Mouse (Mus musculus) neural tube, embryonic 12.5 days (tissue): ENCODE results near the gene Ube2m. TPM values are rescaled to one million over a fixed set of nuclear protein-coding genes. Genes with fewer than 3 reads are reported as not detected.

Experiments
- ATAC-seq: fragments of 200-750 bp; cut with Nextera tagmentation; 2 replicates; pipeline ENCODE4 v1.8.0; 2017; ENCODE audit warnings: low read depth, mild to moderate bottlenecking, moderate TSS enrichment, moderate library complexity; ENCODE audit not compliant: low FRiP score
- H3K27ac ChIP-seq: fragments of 300-500 bp; sonication (generic); 2 replicates; pipeline ENCODE4 v1.5.1; 2016
- H3K27me3 ChIP-seq: fragments of 300-500 bp; sonication (generic); replicated peaks from 2 replicates; pipeline ENCODE4 v1.6.1; 2016; ENCODE audit warnings: mild to moderate bottlenecking
- H3K36me3 ChIP-seq: fragments of 300-500 bp; sonication (generic); 2 replicates; pipeline ENCODE4 v1.6.1; 2016; ENCODE audit warnings: mild to moderate bottlenecking
- H3K4me1 ChIP-seq: fragments of 300-500 bp; sonication (generic); 2 replicates; pipeline ENCODE4 v1.6.1; 2016
- H3K4me2 ChIP-seq: fragments of 300-500 bp; sonication (generic); replicated peaks from 2 replicates; pipeline ENCODE4 v1.6.1; 2016; ENCODE audit warnings: mild to moderate bottlenecking
- H3K4me3 ChIP-seq: fragments of 300-500 bp; sonication (generic); 2 replicates; pipeline ENCODE4 v1.5.1; 2016
- H3K9ac ChIP-seq: fragments of 300-500 bp; sonication (generic); 2 replicates; pipeline ENCODE4 v1.6.1; 2016; ENCODE audit warnings: mild to moderate bottlenecking
- H3K9me3 ChIP-seq: fragments of 300-500 bp; sonication (generic); 2 replicates; pipeline ENCODE4 v1.6.1; 2016; ENCODE audit warnings: mild to moderate bottlenecking
- WGBS: fragments of 180-500 bp; shearing (Covaris S2); methylation state at CpG from one replicate; pipeline ENCODE4 v1.1.7; 2016; 5-methylcytosine and 5-hydroxymethylcytosine counted together
- polyA plus RNA-seq: library from polyadenylated mRNA; unstranded; fragments of >200 nt; fragmentation: Nextera tagmentation; extraction: Ambion mirVana; gene quantifications from 2 replicates; pipeline ENCODE4 v1.2.1, GENCODE M21; 2016

The Ube2m gene
- polyA plus RNA-seq, 1 experiment from 2014 or later = 215 TPM

- Histone ChIP-seq H3K9me3 (no peaks in the 10 kb centered on the region), H3K9ac (peak within 1 kb of the TSS; percentile 81), H3K4me1 (peaks cover 28% of the 10 kb centered on the region), H3K27ac (peak within 1 kb of the TSS; percentile 69), H3K36me3 (peaks cover 25% of the 10 kb centered on the region), H3K4me3 (peak within 1 kb of the TSS; percentile 51), H3K4me2 (peak within 1 kb of the TSS; percentile 76), H3K27me3 (peaks cover 11% of the 10 kb centered on the region)
- no peak for ATAC-seq
- WGBS = 6% methylated on average over 26 of the region's 26 CpGs
Observed at GRCm38 (mm10) chr7:13010005-13010908, 27.8 kb downstream of the Ube2m start, which contains the start of gene Zbtb45. TSS of gene Zbtb45 (minus strand) at chr7:13010034.

- H3K36me3 ChIP-seq = peaks cover 32% of the 10 kb centered on the region
- H3K4me3 ChIP-seq = peak overlapping the region; percentile 51
- peak overlapping the region; percentile 76 for H3K4me2 ChIP-seq
- peaks cover 28% of the 10 kb centered on the region for H3K4me1 ChIP-seq
- peaks cover 11% of the 10 kb centered on the region for H3K27me3 ChIP-seq
- no peaks in the 10 kb centered on the region for H3K9me3 ChIP-seq
- peak overlapping the region; percentile 81 for H3K9ac ChIP-seq
- ATAC-seq = peak; percentile 90
- H3K27ac ChIP-seq = peak overlapping the region; percentile 69
- WGBS = under 1% methylated on average over 42 of the region's 42 CpGs
Observed at GRCm38 (mm10) chr7:13009143-13010004, 28.7 kb downstream of the Ube2m start.

GRCm38 (mm10) chr7:13007341-13008092, 30.6 kb downstream of the Ube2m start:
- Histone ChIP-seq H3K4me1 (peaks cover 28% of the 10 kb centered on the region), H3K9ac (peak overlapping the region; percentile 40), H3K36me3 (peaks cover 32% of the 10 kb centered on the region), H3K4me2 (peak overlapping the region; percentile 76), H3K9me3 (no peaks in the 10 kb centered on the region), H3K27ac (no peak overlapping the region), H3K4me3 (peak overlapping the region; percentile 9), H3K27me3 (peaks cover 11% of the 10 kb centered on the region)
- WGBS = 31% methylated on average over 57 of the region's 57 CpGs
- no peak for ATAC-seq

GRCm38 (mm10) chr7:13006531-13006930, 31.5 kb downstream of the Ube2m start:
- Histone ChIP-seq H3K36me3 (peaks cover 32% of the 10 kb centered on the region), H3K4me2 (no peak overlapping the region), H3K9ac (no peak overlapping the region), H3K27ac (no peak overlapping the region), H3K27me3 (peaks cover 11% of the 10 kb centered on the region), H3K4me3 (no peak overlapping the region), H3K9me3 (no peaks in the 10 kb centered on the region), H3K4me1 (peaks cover 28% of the 10 kb centered on the region)
- ATAC-seq = no peak
- WGBS = 82% methylated on average over 10 of the region's 10 CpGs

GRCm38 (mm10) chr7:13006011-13006410, 32.1 kb downstream of the Ube2m start:
- 90% methylated on average over 17 of the region's 17 CpGs for WGBS
- Histone ChIP-seq H3K9me3 (no peaks in the 10 kb centered on the region), H3K27me3 (peaks cover 11% of the 10 kb centered on the region), H3K4me1 (peaks cover 28% of the 10 kb centered on the region), H3K36me3 (peaks cover 32% of the 10 kb centered on the region), H3K9ac (no peak overlapping the region), H3K27ac (no peak overlapping the region), H3K4me3 (no peak overlapping the region), H3K4me2 (no peak overlapping the region)
- no peak for ATAC-seq

GRCm38 (mm10) chr7:13003380-13003779, 34.7 kb downstream of the Ube2m start:
- Histone ChIP-seq H3K9me3 (no peaks in the 10 kb centered on the region), H3K4me1 (peaks cover 14% of the 10 kb centered on the region; the same call in 1 of the 2 replicates), H3K27me3 (peaks cover 11% of the 10 kb centered on the region), H3K9ac (no peak overlapping the region), H3K4me2 (no peak overlapping the region), H3K27ac (no peak overlapping the region), H3K4me3 (no peak overlapping the region), H3K36me3 (peaks cover 32% of the 10 kb centered on the region)
- 83% methylated on average over 5 of the region's 5 CpGs for WGBS
- ATAC-seq = no peak

- Histone ChIP-seq H3K4me1 (no peaks in the 10 kb centered on the region), H3K36me3 (peaks cover 18% of the 10 kb centered on the region), H3K27me3 (no peaks in the 10 kb centered on the region), H3K4me2 (no peak overlapping the region), H3K9me3 (no peaks in the 10 kb centered on the region), H3K9ac (no peak overlapping the region), H3K4me3 (no peak overlapping the region), H3K27ac (no peak overlapping the region)
- WGBS = 78% methylated on average over 1 of the region's 1 CpGs
- ATAC-seq = no peak
Observed at GRCm38 (mm10) chr7:13001584-13001983, 36.5 kb downstream of the Ube2m start.

- no peak within 1 kb of the TSS for H3K4me2 ChIP-seq
- 84% methylated on average over 3 of the region's 3 CpGs for WGBS
- H3K4me1 ChIP-seq = no peaks in the 10 kb centered on the region
- no peak within 1 kb of the TSS for H3K4me3 ChIP-seq
- no peak within 1 kb of the TSS for H3K27ac ChIP-seq
- no peak for ATAC-seq
- H3K36me3 ChIP-seq = no peaks in the 10 kb centered on the region
- H3K9ac ChIP-seq = no peak within 1 kb of the TSS
- no peaks in the 10 kb centered on the region for H3K9me3 ChIP-seq
- H3K27me3 ChIP-seq = no peaks in the 10 kb centered on the region
Observed at GRCm38 (mm10) chr7:12998851-12999250, 39.2 kb downstream of the Ube2m start, which contains the start of gene Trim28. TSS of gene Trim28 (plus strand) at chr7:12999114.

- no peak within 1 kb of the TSS for H3K9ac ChIP-seq
- no peak within 1 kb of the TSS for H3K4me3 ChIP-seq
- H3K9me3 ChIP-seq = no peaks in the 10 kb centered on the region
- no peaks in the 10 kb centered on the region for H3K36me3 ChIP-seq
- no peak for ATAC-seq
- H3K4me2 ChIP-seq = no peak within 1 kb of the TSS
- H3K27ac ChIP-seq = no peak within 1 kb of the TSS
- H3K4me1 ChIP-seq = no peaks in the 10 kb centered on the region
- H3K27me3 ChIP-seq = no peaks in the 10 kb centered on the region
- WGBS = 79% methylated on average over 5 of the region's 5 CpGs
Observed at GRCm38 (mm10) chr7:12998053-12998452, 40.0 kb downstream of the Ube2m start, which contains the start of gene Slc27a5. TSS of gene Slc27a5 (minus strand) at chr7:12998192.

- H3K27me3 ChIP-seq = no peaks in the 10 kb centered on the region
- H3K4me1 ChIP-seq = no peaks in the 10 kb centered on the region
- H3K9ac ChIP-seq = no peak overlapping the region
- H3K9me3 ChIP-seq = no peaks in the 10 kb centered on the region
- no peak for ATAC-seq
- no peak overlapping the region for H3K27ac ChIP-seq
- no peak overlapping the region for H3K4me3 ChIP-seq
- no peaks in the 10 kb centered on the region for H3K36me3 ChIP-seq
- no peak overlapping the region for H3K4me2 ChIP-seq
- WGBS = 68% methylated on average over 5 of the region's 5 CpGs
Observed at GRCm38 (mm10) chr7:12997230-12997629, 40.8 kb downstream of the Ube2m start.

- Histone ChIP-seq H3K9me3 (no peaks in the 10 kb centered on the region), H3K27ac (no peak overlapping the region), H3K36me3 (no peaks in the 10 kb centered on the region), H3K4me3 (no peak overlapping the region), H3K4me1 (no peaks in the 10 kb centered on the region), H3K4me2 (no peak overlapping the region), H3K9ac (no peak overlapping the region), H3K27me3 (no peaks in the 10 kb centered on the region)
- ATAC-seq = no peak
Observed at GRCm38 (mm10) chr7:12995862-12996261, 42.2 kb downstream of the Ube2m start.
